Mouse (Mus musculus): ENCODE measurements around the gene Fnbp1. TPM values are rescaled to one million over a fixed set of nuclear protein-coding genes. Genes with fewer than 3 reads are reported as not detected.

Gene Fnbp1
- polyA plus RNA-seq, 1 experiment from 2014 or later: 33.2 TPM

DNA sequence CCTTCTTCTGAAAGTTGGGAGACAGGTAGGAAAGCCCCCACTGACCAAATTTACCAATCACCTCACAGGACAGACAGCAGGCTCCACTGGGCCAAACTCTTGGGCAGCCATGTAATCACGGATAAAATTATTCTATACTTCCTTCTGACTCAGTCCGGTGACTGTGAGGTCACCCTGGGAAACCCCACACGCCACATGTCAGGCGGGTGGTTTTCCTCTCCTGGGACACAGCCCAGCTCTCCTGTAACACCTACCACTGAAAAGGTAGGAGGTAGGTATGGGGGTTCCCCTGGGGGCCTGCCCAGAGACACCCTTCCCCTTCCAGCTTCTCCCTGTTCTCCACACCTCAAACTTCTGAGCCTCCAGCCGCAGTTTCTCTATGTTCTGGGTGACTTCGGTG lies 105.0 kb downstream of the Fnbp1 start:
- no peak for ATAC-seq

DNA sequence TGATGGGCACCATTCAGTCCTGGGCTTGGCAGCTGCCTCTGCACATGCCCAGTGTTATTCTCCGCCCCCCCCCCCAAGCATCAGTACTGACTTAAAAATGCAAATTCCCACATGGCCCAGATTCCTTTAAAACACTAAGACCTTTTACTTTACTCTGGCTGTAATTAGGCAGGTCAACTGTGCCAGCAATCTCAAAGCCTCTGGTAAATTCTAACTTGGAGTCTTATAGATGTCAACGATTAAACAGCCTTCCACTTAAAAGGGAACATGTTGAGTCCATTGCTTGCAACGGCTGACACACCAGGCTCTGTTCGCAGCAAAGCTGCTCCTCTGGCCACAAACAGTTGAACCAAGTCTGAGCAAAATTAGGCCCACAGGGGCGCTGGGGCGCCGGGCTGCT lies 109.8 kb downstream of the Fnbp1 start:
- 90% methylated on average over 7 of the region's 7 CpGs for WGBS
- no peaks in the 10 kb centered on the region for H3K27me3 ChIP-seq (ENCODE audit: control insufficient read depth, insufficient read depth, low read depth, low read length)
- no peaks in the 10 kb centered on the region for H3K4me1 ChIP-seq (ENCODE audit: control insufficient read depth, insufficient read depth, low read length)
- peaks cover 30% of the 10 kb centered on the region for H3K36me3 ChIP-seq (ENCODE audit: control insufficient read depth, insufficient read depth, low read length)
- no peak overlapping the region for H3K27ac ChIP-seq (ENCODE audit: low read length)
- H3K9ac ChIP-seq (ENCODE audit: low read depth, low read length): no peak overlapping the region
- no peak for ATAC-seq
- H3K9me3 ChIP-seq (replicated peaks; ENCODE audit: control insufficient read depth, low read length, poor library complexity, severe bottlenecking): no peaks in the 10 kb centered on the region
- no peak overlapping the region for H3K4me3 ChIP-seq (ENCODE audit: low read depth, low read length)
- no peak overlapping the region for H3K4me2 ChIP-seq (ENCODE audit: low read length)

More for the DNA sequence above, 105.0 kb downstream of the Fnbp1 start:
- WGBS: 95% methylated on average over 6 of the region's 6 CpGs
- Histone ChIP-seq H3K27ac (ENCODE audit: low read length) (no peak overlapping the region), H3K4me2 (ENCODE audit: low read length) (no peak overlapping the region), H3K4me3 (ENCODE audit: low read depth, low read length) (no peak overlapping the region), H3K4me1 (ENCODE audit: control insufficient read depth, insufficient read depth, low read length) (no peaks in the 10 kb centered on the region), H3K36me3 (ENCODE audit: control insufficient read depth, insufficient read depth, low read length) (peaks cover 33% of the 10 kb centered on the region), H3K9ac (ENCODE audit: low read depth, low read length) (no peak overlapping the region), H3K27me3 (ENCODE audit: control insufficient read depth, insufficient read depth, low read depth, low read length) (no peaks in the 10 kb centered on the region), H3K9me3 (replicated peaks; ENCODE audit: control insufficient read depth, low read length, poor library complexity, severe bottlenecking) (no peaks in the 10 kb centered on the region)

GRCm38 (mm10) chr2:31026642-31027041 lies 115.2 kb downstream of the Fnbp1 start:
- Histone ChIP-seq H3K27me3 (ENCODE audit: control insufficient read depth, insufficient read depth, low read depth, low read length) (no peaks in the 10 kb centered on the region), H3K36me3 (ENCODE audit: control insufficient read depth, insufficient read depth, low read length) (peaks cover 8% of the 10 kb centered on the region; the same call in 1 of the 2 replicates), H3K9me3 (replicated peaks; ENCODE audit: control insufficient read depth, low read length, poor library complexity, severe bottlenecking) (no peaks in the 10 kb centered on the region), H3K4me1 (ENCODE audit: control insufficient read depth, insufficient read depth, low read length) (no peaks in the 10 kb centered on the region), H3K4me2 (ENCODE audit: low read length) (no peak overlapping the region), H3K4me3 (ENCODE audit: low read depth, low read length) (no peak overlapping the region), H3K9ac (ENCODE audit: low read depth, low read length) (no peak overlapping the region), H3K27ac (ENCODE audit: low read length) (no peak overlapping the region)
- ATAC-seq: no peak
- WGBS: 74% methylated on average over 8 of the region's 8 CpGs

- Histone ChIP-seq H3K9ac (ENCODE audit: low read depth, low read length) (no peak overlapping the region), H3K4me1 (ENCODE audit: control insufficient read depth, insufficient read depth, low read length) (no peaks in the 10 kb centered on the region), H3K4me3 (ENCODE audit: low read depth, low read length) (no peak overlapping the region), H3K36me3 (ENCODE audit: control insufficient read depth, insufficient read depth, low read length) (peaks cover 15% of the 10 kb centered on the region), H3K4me2 (ENCODE audit: low read length) (no peak overlapping the region), H3K9me3 (replicated peaks; ENCODE audit: control insufficient read depth, low read length, poor library complexity, severe bottlenecking) (no peaks in the 10 kb centered on the region), H3K27me3 (ENCODE audit: control insufficient read depth, insufficient read depth, low read depth, low read length) (no peaks in the 10 kb centered on the region), H3K27ac (ENCODE audit: low read length) (no peak overlapping the region)
- WGBS: 87% methylated on average over 3 of the region's 3 CpGs
- ATAC-seq: no peak
These were observed 116.3 kb downstream of the Fnbp1 start for GRCm38 (mm10) chr2:31025458-31025857.

DNA sequence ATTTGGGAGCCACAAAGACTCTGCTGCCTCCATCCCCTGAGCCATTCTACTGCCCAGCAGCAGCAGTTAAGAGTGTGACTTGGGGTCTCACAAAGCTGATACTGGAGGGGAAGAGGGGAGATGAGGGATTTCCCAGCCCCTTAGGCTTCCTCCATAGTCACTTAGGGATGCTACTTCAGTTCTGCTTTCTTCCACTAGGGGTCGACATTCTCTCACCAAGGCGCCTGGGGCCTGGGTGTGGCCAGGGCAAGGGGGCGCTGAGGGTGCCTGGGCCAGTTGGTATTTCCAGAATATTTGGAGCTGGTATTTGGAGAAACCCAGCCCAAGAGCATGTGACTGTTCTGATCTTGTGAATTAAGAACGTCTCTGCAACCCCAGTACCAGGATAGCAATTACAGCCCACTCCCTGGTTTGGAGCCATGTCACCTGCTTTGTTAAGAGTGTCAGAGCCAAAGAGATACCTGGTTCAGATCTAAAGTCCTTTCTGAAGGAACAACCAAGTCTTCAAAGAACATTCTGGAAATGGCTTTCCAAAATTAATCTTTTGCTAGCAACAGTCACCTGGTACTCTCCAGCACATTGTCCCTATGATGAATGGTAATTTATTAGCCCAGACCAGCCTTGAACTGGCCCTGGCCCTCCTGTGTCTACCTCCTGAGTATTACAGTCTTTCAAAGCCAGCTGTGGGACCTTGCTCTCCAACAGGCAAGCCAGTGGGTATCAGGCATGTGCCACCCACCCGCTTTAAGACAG lies 117.0 kb downstream of the Fnbp1 start:
- Histone ChIP-seq H3K4me1 (ENCODE audit: control insufficient read depth, insufficient read depth, low read length) (no peaks in the 10 kb centered on the region), H3K9me3 (replicated peaks; ENCODE audit: control insufficient read depth, low read length, poor library complexity, severe bottlenecking) (no peaks in the 10 kb centered on the region), H3K4me3 (ENCODE audit: low read depth, low read length) (no peak overlapping the region), H3K36me3 (ENCODE audit: control insufficient read depth, insufficient read depth, low read length) (peaks cover 21% of the 10 kb centered on the region), H3K27me3 (ENCODE audit: control insufficient read depth, insufficient read depth, low read depth, low read length) (no peaks in the 10 kb centered on the region), H3K27ac (ENCODE audit: low read length) (no peak overlapping the region), H3K4me2 (ENCODE audit: low read length) (no peak overlapping the region), H3K9ac (ENCODE audit: low read depth, low read length) (no peak overlapping the region)
- WGBS: 35% methylated on average over 5 of the region's 5 CpGs
- ATAC-seq: no peak

GRCm38 (mm10) chr2:31023940-31024339 lies 117.9 kb downstream of the Fnbp1 start:
- Histone ChIP-seq H3K9ac (ENCODE audit: low read depth, low read length) (no peak overlapping the region), H3K27me3 (ENCODE audit: control insufficient read depth, insufficient read depth, low read depth, low read length) (no peaks in the 10 kb centered on the region), H3K9me3 (replicated peaks; ENCODE audit: control insufficient read depth, low read length, poor library complexity, severe bottlenecking) (no peaks in the 10 kb centered on the region), H3K4me3 (ENCODE audit: low read depth, low read length) (no peak overlapping the region), H3K4me2 (ENCODE audit: low read length) (no peak overlapping the region), H3K27ac (ENCODE audit: low read length) (no peak overlapping the region), H3K4me1 (ENCODE audit: control insufficient read depth, insufficient read depth, low read length) (no peaks in the 10 kb centered on the region), H3K36me3 (ENCODE audit: control insufficient read depth, insufficient read depth, low read length) (peaks cover 23% of the 10 kb centered on the region)
- 80% methylated on average over 5 of the region's 5 CpGs for WGBS
- no peak for ATAC-seq

DNA sequence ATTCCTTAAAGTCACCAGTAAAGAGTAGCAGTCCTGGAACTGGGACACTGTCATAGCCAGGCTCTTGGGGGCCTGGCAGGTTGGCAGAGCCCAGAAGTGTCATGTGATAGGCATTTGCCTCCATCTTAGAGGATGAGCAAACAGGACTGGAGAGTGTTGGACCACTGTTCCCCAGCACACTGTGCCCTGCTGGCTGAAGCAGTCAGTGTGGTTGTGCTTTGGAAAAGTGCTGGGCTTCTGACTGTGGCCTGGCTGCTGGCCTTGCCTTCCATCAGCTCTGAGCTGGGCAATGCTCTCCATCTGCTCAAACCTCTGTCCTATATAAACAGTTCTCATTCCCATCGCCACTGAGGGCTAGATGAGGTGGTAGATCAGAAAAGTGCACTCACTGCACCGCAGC lies 121.6 kb downstream of the Fnbp1 start:
- WGBS: 86% methylated on average over 2 of the region's 2 CpGs
- Histone ChIP-seq H3K4me2 (ENCODE audit: low read length) (no peak overlapping the region), H3K27ac (ENCODE audit: low read length) (no peak overlapping the region), H3K4me3 (ENCODE audit: low read depth, low read length) (no peak overlapping the region), H3K27me3 (ENCODE audit: control insufficient read depth, insufficient read depth, low read depth, low read length) (no peaks in the 10 kb centered on the region), H3K9ac (ENCODE audit: low read depth, low read length) (no peak overlapping the region), H3K9me3 (replicated peaks; ENCODE audit: control insufficient read depth, low read length, poor library complexity, severe bottlenecking) (no peaks in the 10 kb centered on the region), H3K36me3 (ENCODE audit: control insufficient read depth, insufficient read depth, low read length) (peaks cover 37% of the 10 kb centered on the region), H3K4me1 (ENCODE audit: control insufficient read depth, insufficient read depth, low read length) (no peaks in the 10 kb centered on the region)
- ATAC-seq: no peak

GRCm38 (mm10) chr2:31019011-31019410 lies 122.8 kb downstream of the Fnbp1 start:
- no peak overlapping the region for H3K4me2 ChIP-seq (ENCODE audit: low read length)
- H3K4me3 ChIP-seq (ENCODE audit: low read depth, low read length): no peak overlapping the region
- no peaks in the 10 kb centered on the region for H3K4me1 ChIP-seq (ENCODE audit: control insufficient read depth, insufficient read depth, low read length)
- whole genome bisulfite sequencing: 91% methylated on average over 8 of the region's 8 CpGs
- ATAC-seq: no peak
- no peak overlapping the region for H3K27ac ChIP-seq (ENCODE audit: low read length)
- H3K9me3 ChIP-seq (replicated peaks; ENCODE audit: control insufficient read depth, low read length, poor library complexity, severe bottlenecking): no peaks in the 10 kb centered on the region
- peaks cover 37% of the 10 kb centered on the region for H3K36me3 ChIP-seq (ENCODE audit: control insufficient read depth, insufficient read depth, low read length)
- H3K9ac ChIP-seq (ENCODE audit: low read depth, low read length): no peak overlapping the region
- no peaks in the 10 kb centered on the region for H3K27me3 ChIP-seq (ENCODE audit: control insufficient read depth, insufficient read depth, low read depth, low read length)

GRCm38 (mm10) chr2:31018519-31018918 lies 123.3 kb downstream of the Fnbp1 start:
- no peak overlapping the region for H3K27ac ChIP-seq (ENCODE audit: low read length)
- peaks cover 37% of the 10 kb centered on the region for H3K36me3 ChIP-seq (ENCODE audit: control insufficient read depth, insufficient read depth, low read length)
- no peak overlapping the region for H3K4me2 ChIP-seq (ENCODE audit: low read length)
- H3K4me3 ChIP-seq (ENCODE audit: low read depth, low read length): no peak overlapping the region
- 85% methylated on average over 8 of the region's 8 CpGs for WGBS
- no peaks in the 10 kb centered on the region for H3K9me3 ChIP-seq (replicated peaks; ENCODE audit: control insufficient read depth, low read length, poor library complexity, severe bottlenecking)
- no peaks in the 10 kb centered on the region for H3K4me1 ChIP-seq (ENCODE audit: control insufficient read depth, insufficient read depth, low read length)
- no peaks in the 10 kb centered on the region for H3K27me3 ChIP-seq (ENCODE audit: control insufficient read depth, insufficient read depth, low read depth, low read length)
- no peak overlapping the region for H3K9ac ChIP-seq (ENCODE audit: low read depth, low read length)
- ATAC-seq: no peak
